Mouse (Mus musculus) stomach, embryonic 15.5 days (tissue): ENCODE data around the gene Gas7. TPM values are rescaled to one million over a fixed set of nuclear protein-coding genes. Genes with fewer than 3 reads are reported as not detected.
A peak's percentile ranks its signal among the peaks of the same experiment; 100 is the strongest.

Source experiments
- ATAC-seq: fragments of 200-750 bp; cut with Nextera tagmentation; 2 replicates; pipeline ENCODE4 v1.8.0; 2017; ENCODE audit warnings: low read depth, moderate number of reproducible peaks, moderate TSS enrichment; ENCODE audit not compliant: insufficient read depth, low FRiP score
- H3K27ac ChIP-seq: fragments of 300-500 bp; sonication (generic); 2 replicates; pipeline ENCODE4 v1.5.1; 2015; ENCODE audit warnings: mild to moderate bottlenecking, inconsistent platforms
- H3K27me3 ChIP-seq: fragments of 300-500 bp; sonication (generic); replicated peaks from 2 replicates; pipeline ENCODE4 v1.6.1; 2015; ENCODE audit warnings: inconsistent platforms
- H3K36me3 ChIP-seq: fragments of 300-500 bp; sonication (generic); 2 replicates; pipeline ENCODE4 v1.6.1; 2015; ENCODE audit warnings: inconsistent platforms
- H3K4me1 ChIP-seq: fragments of 300-500 bp; sonication (generic); 2 replicates; pipeline ENCODE4 v1.6.1; 2015; ENCODE audit warnings: inconsistent platforms
- H3K4me2 ChIP-seq: fragments of 300-500 bp; sonication (generic); 2 replicates; pipeline ENCODE4 v1.6.1; 2015; ENCODE audit warnings: mild to moderate bottlenecking, inconsistent platforms
- H3K4me3 ChIP-seq: fragments of 300-500 bp; sonication (generic); replicated peaks from 2 replicates; pipeline ENCODE4 v1.5.1; 2015; ENCODE audit warnings: inconsistent platforms
- H3K9ac ChIP-seq: fragments of 300-500 bp; sonication (generic); 2 replicates; pipeline ENCODE4 v1.6.1; 2015; ENCODE audit warnings: inconsistent platforms
- H3K9me3 ChIP-seq: fragments of 300-500 bp; sonication (generic); 2 replicates; pipeline ENCODE4 v1.6.1; 2016; ENCODE audit warnings: inconsistent platforms
- WGBS: fragments of 180-500 bp; shearing (Covaris S2); methylation state at CpG from one replicate; pipeline ENCODE4 v1.1.7; 2015; 5-methylcytosine and 5-hydroxymethylcytosine counted together
- polyA plus RNA-seq: library from polyadenylated mRNA; unstranded; fragments of >200 nt; fragmentation: Nextera tagmentation; extraction: Ambion mirVana; gene quantifications from 2 replicates; pipeline ENCODE4 v1.2.1, GENCODE M21; 2015

Gene Gas7
- polyA plus RNA-seq, 1 experiment from 2014 or later: 15.5 TPM

DNA sequence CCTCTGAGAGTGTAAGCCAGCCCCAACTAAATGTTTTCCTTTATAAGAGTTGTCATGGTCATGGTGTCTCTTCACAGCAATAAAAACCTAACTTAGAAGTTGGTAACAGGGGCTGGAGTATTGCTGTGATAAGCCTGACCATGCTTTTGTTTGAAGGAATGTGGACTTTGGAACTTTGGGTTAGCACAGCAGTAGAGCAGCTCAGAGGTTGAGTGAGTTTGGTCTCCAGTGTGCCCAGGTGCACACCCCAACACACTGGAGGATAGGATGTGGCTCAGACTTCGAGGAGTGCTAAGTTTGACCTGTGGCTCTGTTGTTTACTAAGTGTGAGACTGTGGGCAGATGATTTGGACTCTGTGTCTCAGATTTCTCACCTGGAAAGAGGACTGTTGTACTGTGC lies 41.6 kb downstream of the Gas7 start:
- WGBS: 48% methylated on average over 1 of the region's 1 CpGs
- 0 out of 2 replicates have a peak, but pooled peaks cover 3% of the 10 kb centered on the region for H3K4me1 ChIP-seq
- ATAC-seq: peak; percentile 65; the same call in 1 of the 2 replicates
- no peak overlapping the region for H3K27ac ChIP-seq
- no peak overlapping the region for H3K4me2 ChIP-seq
- H3K27me3 ChIP-seq: no peaks in the 10 kb centered on the region
- H3K4me3 ChIP-seq: no peak overlapping the region
- H3K9ac ChIP-seq: no peak overlapping the region
- H3K36me3 ChIP-seq: no peaks in the 10 kb centered on the region
- no peaks in the 10 kb centered on the region for H3K9me3 ChIP-seq

DNA sequence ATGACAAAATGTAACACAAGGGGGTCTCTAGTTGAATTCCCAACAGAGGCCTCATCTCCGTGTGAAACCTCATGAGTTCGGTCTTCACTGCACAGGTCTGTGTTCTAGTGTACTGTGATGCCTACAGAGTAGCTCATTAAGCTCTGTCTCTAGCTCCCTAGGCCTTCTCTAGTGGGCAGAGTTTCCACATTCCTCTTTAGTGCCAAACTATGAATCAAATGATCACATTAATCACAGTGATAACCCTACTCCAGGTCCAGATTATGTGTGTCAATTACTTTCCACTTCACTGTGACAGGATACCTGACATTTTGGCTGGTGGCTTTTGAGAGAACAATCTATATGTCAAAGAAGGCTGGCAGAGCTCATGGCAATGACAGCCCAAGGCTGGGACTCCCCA lies 44.9 kb downstream of the Gas7 start:
- Histone ChIP-seq H3K4me1 (no peaks in the 10 kb centered on the region), H3K36me3 (no peaks in the 10 kb centered on the region), H3K4me3 (no peak overlapping the region), H3K9me3 (no peaks in the 10 kb centered on the region), H3K27me3 (no peaks in the 10 kb centered on the region), H3K9ac (no peak overlapping the region), H3K27ac (no peak overlapping the region), H3K4me2 (no peak overlapping the region)
- no peak for ATAC-seq
- 81% methylated on average over 2 of the region's 2 CpGs for WGBS

DNA sequence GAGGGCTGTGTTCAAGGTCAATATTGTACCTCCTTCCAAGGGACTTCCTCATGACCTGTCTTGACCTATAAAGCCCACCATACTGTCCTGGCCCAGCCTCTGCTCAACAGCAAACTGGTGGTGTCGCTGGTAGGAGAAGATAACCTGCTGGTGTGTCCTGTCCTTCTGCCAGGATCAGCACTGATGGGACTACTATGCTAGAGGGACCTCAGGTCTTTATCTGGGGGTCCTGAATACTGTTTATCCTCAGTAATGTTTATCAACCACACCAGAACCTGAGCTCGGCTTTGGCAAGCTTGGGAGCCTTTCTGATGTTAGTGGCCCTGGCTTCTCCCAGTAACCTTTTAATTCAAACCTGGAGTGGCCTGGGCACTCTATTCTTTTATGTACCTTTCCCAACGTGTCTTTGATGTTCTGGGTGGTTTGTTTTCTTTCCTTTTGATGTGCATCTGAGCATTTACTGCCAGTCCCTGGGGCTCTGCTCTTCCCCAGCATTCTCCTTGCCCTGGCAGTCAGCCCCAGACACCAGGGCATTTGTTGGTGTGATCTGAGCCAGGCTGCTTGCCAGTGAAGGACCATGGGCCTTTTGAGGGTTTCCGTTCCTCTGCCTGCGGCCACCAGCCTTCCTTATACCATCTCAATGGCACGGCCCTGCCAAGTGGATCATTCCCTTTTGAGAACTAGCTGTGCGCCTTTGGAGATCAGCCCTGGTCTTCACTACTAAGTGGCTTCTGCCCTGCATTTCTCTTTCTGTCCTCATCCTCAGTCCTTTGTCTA lies 46.4 kb downstream of the Gas7 start:
- Histone ChIP-seq H3K4me1 (no peaks in the 10 kb centered on the region), H3K4me3 (no peak overlapping the region), H3K27me3 (no peaks in the 10 kb centered on the region), H3K9me3 (no peaks in the 10 kb centered on the region), H3K4me2 (no peak overlapping the region), H3K27ac (no peak overlapping the region), H3K36me3 (no peaks in the 10 kb centered on the region), H3K9ac (no peak overlapping the region)
- 69% methylated on average over 7 of the region's 7 CpGs for WGBS
- no peak for ATAC-seq

DNA sequence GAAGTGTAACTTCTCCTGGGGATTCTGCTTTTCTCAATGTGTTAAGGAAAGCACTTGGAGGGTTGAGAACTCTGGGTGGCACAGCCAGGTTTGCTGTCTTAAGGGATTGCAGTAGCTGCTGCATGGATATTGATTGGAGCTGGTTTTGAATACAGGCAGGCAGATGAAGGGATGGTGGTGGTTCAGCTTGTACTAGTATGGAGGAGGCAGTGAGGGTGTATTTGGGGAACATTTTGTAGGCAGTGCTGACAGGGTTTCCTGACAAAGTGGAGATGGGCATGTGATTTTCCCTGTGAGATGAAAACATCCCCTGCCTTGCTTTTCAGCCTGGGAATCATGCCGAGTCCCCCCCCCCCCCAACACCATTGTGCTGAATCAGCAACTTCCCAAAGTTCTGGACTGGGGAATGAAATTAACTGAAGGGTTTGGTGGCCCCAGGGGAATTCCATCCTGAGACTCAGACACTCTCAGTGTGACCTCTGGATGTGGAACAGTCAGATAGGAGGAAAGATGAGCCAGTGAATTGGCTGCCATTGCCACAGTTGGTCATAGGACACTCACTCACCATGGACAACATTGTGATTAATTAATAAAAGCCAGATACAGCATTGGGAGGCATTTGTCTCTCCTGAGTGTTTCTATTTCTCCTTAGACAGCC lies 54.1 kb downstream of the Gas7 start:
- Histone ChIP-seq H3K4me3 (no peak overlapping the region), H3K4me2 (no peak overlapping the region), H3K27ac (no peak overlapping the region), H3K9me3 (no peaks in the 10 kb centered on the region), H3K27me3 (no peaks in the 10 kb centered on the region), H3K4me1 (no peaks in the 10 kb centered on the region), H3K9ac (no peak overlapping the region), H3K36me3 (no peaks in the 10 kb centered on the region)
- 68% methylated on average over 1 of the region's 1 CpGs for WGBS
- no peak for ATAC-seq

DNA sequence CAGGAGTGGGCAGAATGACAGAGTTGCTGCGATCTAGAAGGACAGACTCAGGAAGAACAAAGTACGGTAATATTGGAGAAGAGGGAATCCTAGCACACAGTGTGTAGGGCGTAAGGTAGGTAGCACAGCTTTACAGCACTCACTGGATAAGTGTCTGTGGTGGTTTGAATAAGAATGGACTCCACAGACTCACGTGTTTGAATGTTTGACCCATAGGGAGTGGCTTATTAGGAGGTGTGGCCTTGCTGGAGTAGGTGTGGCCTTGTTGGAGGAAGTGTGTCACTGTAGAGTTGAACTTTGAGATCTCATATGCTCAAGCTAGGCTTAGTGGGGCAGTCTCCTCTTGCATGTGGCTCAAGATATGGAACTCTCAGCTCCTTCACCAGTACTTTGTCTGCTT lies 55.6 kb downstream of the Gas7 start:
- Histone ChIP-seq H3K9me3 (no peaks in the 10 kb centered on the region), H3K36me3 (no peaks in the 10 kb centered on the region), H3K27ac (no peak overlapping the region), H3K4me2 (no peak overlapping the region), H3K4me3 (no peak overlapping the region), H3K9ac (no peak overlapping the region), H3K27me3 (no peaks in the 10 kb centered on the region), H3K4me1 (peaks cover 12% of the 10 kb centered on the region; the same call in 1 of the 2 replicates)
- ATAC-seq: no peak
- WGBS: 83% methylated on average over 4 of the region's 4 CpGs

DNA sequence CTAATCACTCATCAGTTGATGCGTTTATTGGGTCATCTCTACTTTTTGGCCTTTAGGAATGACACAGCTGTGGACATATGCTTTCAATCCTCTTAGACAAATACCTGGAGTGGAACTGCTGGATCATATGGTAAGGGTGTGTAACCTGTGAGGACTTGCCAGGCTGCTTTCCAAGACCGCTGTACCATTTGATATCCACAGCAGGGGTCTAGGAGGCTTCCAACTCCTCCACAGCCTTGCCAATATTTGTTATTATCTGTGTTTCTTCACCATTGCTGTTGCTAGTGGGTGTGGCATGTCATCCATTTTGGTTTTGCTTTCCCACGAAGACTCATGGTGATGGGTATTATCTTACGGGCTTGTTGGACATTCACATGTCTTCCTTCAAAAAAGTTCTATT lies 57.8 kb downstream of the Gas7 start:
- no peak for ATAC-seq
- Histone ChIP-seq H3K4me3 (no peak overlapping the region), H3K36me3 (no peaks in the 10 kb centered on the region), H3K9ac (no peak overlapping the region), H3K27ac (no peak overlapping the region), H3K4me2 (no peak overlapping the region), H3K27me3 (no peaks in the 10 kb centered on the region), H3K4me1 (peaks cover 12% of the 10 kb centered on the region; the same call in 1 of the 2 replicates), H3K9me3 (no peaks in the 10 kb centered on the region)
- 89% methylated on average over 4 of the region's 4 CpGs for WGBS

DNA sequence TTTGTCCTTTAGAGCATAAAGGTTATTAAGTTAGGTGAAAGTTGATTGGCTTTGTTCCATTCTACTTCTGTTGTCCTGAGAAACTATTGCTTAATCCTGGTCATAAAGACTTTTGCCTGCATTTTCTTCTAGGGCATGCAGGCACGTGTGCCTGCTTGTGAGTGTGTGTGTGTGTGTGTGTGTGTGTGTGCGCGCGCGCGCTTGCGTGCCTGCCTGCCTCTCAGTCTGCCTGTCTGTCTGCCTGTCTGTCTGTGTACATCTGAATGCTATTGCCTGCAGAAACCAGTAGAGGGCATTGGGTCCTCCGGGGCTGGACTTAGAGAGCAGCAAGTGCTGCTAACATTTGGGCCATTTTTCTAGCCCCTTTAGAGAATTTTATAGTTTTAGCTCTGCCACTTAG lies 59.2 kb downstream of the Gas7 start:
- 89% methylated on average over 8 of the region's 8 CpGs for WGBS
- no peak for ATAC-seq
- H3K4me3 ChIP-seq: no peak overlapping the region
- H3K9ac ChIP-seq: no peak overlapping the region
- no peaks in the 10 kb centered on the region for H3K9me3 ChIP-seq
- peak overlapping the region; percentile 1; the same call in 1 of the 2 replicates for H3K27ac ChIP-seq
- H3K4me2 ChIP-seq: no peak overlapping the region
- H3K4me1 ChIP-seq: peaks cover 12% of the 10 kb centered on the region; the same call in 1 of the 2 replicates
- H3K27me3 ChIP-seq: no peaks in the 10 kb centered on the region
- H3K36me3 ChIP-seq: no peaks in the 10 kb centered on the region

DNA sequence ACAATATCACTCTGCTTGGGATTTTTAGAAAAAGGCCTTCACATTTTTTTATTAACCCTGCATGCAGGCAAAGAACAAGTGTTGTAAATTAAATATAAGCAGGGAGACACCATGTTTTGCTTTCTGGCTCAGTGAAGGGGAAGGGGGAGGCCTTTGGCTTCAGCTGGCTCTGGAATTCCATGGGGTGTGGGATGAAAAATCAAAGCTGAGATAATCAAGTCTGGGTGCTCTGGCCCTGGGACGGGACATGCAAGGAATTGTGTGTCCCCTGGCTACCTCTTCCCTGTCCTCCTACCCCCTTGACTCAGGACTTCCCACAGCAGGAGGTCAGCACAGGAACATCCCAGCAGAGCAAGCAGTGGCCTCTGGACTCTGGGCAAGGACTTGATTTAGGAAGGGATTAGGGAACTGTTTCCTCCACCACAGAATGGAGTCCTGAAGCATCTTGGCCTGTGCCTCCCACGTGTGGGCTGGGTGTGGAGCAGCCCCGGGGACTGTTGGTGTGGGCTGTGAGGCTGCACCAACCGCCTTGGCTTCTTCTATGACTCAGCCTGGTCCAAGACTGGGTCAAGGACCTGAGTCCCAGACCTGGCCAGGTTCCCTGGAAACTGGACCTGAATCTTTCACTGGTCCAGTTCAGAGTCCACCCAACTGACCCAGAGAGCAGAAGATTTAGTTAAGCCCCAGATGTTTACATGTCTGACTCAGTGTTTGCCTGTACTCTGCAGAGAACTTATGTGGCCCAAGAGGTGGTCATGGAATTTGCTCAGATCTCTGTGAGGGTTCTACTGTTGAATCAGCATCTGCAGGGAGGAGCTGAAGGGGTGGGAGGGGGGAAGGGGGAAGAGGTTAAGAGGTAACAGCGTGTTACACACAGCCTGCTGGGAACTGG lies 60.0 kb downstream of the Gas7 start:
- Histone ChIP-seq H3K4me3 (no peak overlapping the region), H3K9ac (no peak overlapping the region), H3K4me1 (peaks cover 12% of the 10 kb centered on the region; the same call in 1 of the 2 replicates), H3K4me2 (no peak overlapping the region), H3K9me3 (no peaks in the 10 kb centered on the region), H3K27ac (peak overlapping the region; percentile 82), H3K36me3 (no peaks in the 10 kb centered on the region), H3K27me3 (no peaks in the 10 kb centered on the region)
- peak; percentile 42 for ATAC-seq
- 20% methylated on average over 5 of the region's 5 CpGs for WGBS

DNA sequence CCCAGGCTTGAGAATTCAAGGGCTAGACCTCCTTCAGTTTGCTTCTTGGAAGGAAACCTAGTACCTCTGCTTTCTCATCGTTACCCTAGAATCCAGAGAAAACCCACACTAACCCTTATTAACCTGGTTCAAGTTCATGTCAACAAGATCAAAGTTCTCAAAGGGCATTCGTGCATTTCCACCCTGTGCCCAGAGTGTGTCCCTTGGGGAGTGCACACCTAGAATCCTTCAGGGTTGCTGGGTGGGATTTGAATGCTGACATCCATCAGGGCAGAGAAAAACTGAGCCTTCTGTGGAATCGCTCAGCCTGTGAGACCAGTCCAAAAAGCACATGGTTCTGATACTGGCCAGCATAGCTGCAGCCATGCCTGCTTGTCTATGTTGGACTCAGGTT lies 60.7 kb downstream of the Gas7 start:
- Histone ChIP-seq H3K27me3 (no peaks in the 10 kb centered on the region), H3K9ac (no peak overlapping the region), H3K4me3 (no peak overlapping the region), H3K9me3 (no peaks in the 10 kb centered on the region), H3K36me3 (no peaks in the 10 kb centered on the region), H3K4me2 (no peak overlapping the region), H3K4me1 (peaks cover 12% of the 10 kb centered on the region; the same call in 1 of the 2 replicates), H3K27ac (peak overlapping the region; percentile 82)
- WGBS: 52% methylated on average over 3 of the region's 3 CpGs
- no peak for ATAC-seq

DNA sequence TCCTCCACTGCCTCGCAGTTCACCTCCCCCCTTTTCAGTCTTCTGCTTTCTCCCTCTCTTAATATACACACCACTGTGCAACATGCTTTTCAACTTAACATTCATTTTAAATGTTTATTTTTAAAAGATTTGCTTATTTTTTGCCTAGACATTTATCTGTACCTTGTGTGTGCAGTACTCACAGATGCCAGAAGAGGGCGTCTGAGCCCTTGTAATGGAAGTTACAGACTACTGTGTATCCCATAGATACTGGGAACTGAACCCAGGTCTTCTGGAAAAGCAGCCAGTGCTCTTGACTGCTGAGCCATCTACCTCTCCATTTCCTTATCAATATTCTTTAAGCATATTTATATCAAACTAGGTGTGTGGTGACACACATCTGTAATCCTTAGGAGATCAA lies 62.5 kb downstream of the Gas7 start:
- no peaks in the 10 kb centered on the region for H3K27me3 ChIP-seq
- H3K27ac ChIP-seq: no peak overlapping the region
- H3K4me3 ChIP-seq: no peak overlapping the region
- H3K9me3 ChIP-seq: no peaks in the 10 kb centered on the region
- no peak for ATAC-seq
- no peak overlapping the region for H3K4me2 ChIP-seq
- H3K4me1 ChIP-seq: peaks cover 12% of the 10 kb centered on the region; the same call in 1 of the 2 replicates
- WGBS: 56% methylated on average over 2 of the region's 2 CpGs
- H3K9ac ChIP-seq: no peak overlapping the region
- no peaks in the 10 kb centered on the region for H3K36me3 ChIP-seq

DNA sequence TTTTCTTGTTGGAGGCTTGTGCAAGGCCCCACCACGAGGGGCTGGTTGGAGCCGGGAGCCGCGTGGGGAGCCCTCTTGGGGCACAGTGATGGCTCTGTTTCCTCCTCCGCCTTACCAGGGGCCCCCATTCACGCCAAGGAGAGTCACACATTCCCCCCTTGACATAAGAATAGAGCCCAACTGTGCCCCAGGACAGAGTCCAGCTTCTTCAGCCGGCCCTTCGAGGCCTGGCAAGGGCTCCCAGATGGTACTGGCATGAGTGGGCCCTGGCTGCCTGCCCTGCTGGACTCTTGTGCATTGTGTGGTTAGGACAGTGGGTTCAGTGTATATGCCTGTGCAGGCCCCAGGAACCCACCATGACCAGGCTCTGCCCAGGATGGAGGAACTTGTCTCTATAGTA lies 63.7 kb downstream of the Gas7 start:
- 0 out of 2 replicates have a peak, but pooled peaks have one; percentile 11 for ATAC-seq
- no peak overlapping the region for H3K4me3 ChIP-seq
- WGBS: 81% methylated on average over 8 of the region's 8 CpGs
- H3K9ac ChIP-seq: no peak overlapping the region
- H3K4me2 ChIP-seq: no peak overlapping the region
- H3K4me1 ChIP-seq: peaks cover 15% of the 10 kb centered on the region
- H3K9me3 ChIP-seq: no peaks in the 10 kb centered on the region
- no peak overlapping the region for H3K27ac ChIP-seq
- no peaks in the 10 kb centered on the region for H3K27me3 ChIP-seq
- no peaks in the 10 kb centered on the region for H3K36me3 ChIP-seq
